Mouse (Mus musculus) testis, adult 2 months (tissue): Measurements from ENCODE around the gene Otop2.

Experiments used
- CTCF ChIP-seq: fragments of 200-500 bp; IDR thresholded peaks from 2 replicates; pipeline ENCODE4 v1.5.1; 2012; ENCODE audit warnings: low read depth, mild to moderate bottlenecking, inconsistent platforms, low read length, moderate library complexity; ENCODE audit not compliant: control insufficient read depth, insufficient read depth, insufficient replicate concordance
- POLR2A ChIP-seq: fragments of 200-500 bp; IDR thresholded peaks from 2 replicates; pipeline ENCODE4 v1.6.1; 2012; ENCODE audit warnings: low read depth, mild to moderate bottlenecking, inconsistent platforms, low read length, moderate library complexity; ENCODE audit not compliant: control insufficient read depth

DNA sequence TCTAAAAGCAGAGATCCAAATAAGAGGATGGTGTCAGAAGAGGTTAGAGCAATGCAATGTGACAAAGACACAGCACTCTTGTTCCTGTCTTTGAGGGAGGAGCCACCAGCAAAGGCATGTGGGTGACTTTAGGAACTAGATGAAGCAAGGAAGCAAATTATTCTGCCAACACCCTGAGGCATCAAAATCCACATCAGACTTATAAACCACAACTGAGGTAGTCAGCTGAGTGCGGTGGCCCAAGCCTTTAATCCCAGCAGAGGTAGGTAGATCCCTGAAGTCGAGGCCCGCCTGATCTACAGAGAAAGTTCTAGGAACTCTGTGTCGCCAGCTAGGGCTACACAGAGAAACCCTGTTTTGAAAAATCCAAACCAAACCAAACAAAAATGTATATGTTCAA lies 70.3 kb downstream of the Otop2 start:
- TF ChIP-seq POLR2A (no peak), CTCF (no peak)
